Mouse (Mus musculus) left cerebral cortex, postnatal 10 days (tissue): ENCODE data around the gene Art4. TPM values are rescaled to one million over a fixed set of nuclear protein-coding genes. Genes with fewer than 3 reads are reported as not detected.
A peak's percentile ranks its signal among the peaks of the same experiment; 100 is the strongest.

Experiments used
- DNase-seq, 2 experiments: peaks; one replicate each; pipeline ENCODE4 v3.0.0; 2021 to 2022; ENCODE audit warnings: low spot score in 2 of 2, mixed read lengths in 1 of 2; ENCODE audit errors: extremely low spot score in 1 of 2
- intact Hi-C: fragments of 180-260 bp; cut with DNase I; formaldehyde crosslinking; loops from one replicate; pipeline ENCODE4 v1.15.1; 2025
- microRNA-seq: library from miRNA; unstranded; fragments of <30 nt; microRNA quantifications from one replicate; pipeline ENCODE4 v1.2.0, GENCODE M21; 2022
- total RNA-seq, 2 experiments: library from RNA; stranded (reverse); gene quantifications; 2 replicates each; pipeline ENCODE4 v1.2.3; 2021

Art4 gene
- total RNA-seq, 2 experiments from 2014 or later, result 0.14 TPM; not detected in 1

DNA sequence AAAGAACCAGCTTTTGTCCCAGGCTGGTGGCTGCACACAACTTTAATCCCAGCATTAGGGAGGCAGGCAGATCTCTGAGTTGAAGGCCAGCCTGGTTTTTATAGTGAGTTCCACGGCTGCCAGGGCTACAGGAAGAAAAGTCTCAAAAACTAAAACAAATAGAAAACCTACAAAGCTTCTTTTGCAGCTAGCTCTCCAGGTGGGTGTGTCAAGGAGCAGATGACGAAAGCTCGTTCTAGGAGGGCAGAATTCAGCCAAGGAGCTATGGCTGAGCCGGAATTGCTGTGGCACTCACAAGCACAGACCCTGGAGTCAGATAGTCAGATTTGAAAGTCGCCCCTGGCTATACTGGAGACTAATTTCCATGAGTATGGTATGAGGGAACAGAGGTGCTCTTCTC, 50.7 kb downstream of the Art4 start:
- no peak for DNase-seq
- intact Hi-C loops, result no loop called here

DNA sequence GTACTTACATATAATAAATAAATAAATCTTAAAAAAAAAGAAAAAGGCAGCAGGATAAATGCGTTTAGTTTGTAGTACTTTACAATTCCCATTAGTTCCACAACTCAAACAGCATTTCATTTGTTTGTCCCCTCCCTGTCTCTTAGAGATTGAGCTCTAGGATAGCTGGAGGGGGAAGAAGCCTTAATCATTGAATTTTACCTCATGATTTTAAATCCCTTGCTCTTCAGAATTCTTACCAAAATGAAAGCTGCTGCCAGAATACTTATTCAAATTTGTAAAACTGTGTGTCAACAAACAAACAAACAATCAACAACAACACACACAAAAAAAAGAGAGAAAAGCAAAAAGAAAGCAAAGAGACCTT, 52.1 kb downstream of the Art4 start:
- intact Hi-C loops, result no loop called here
- no peak for DNase-seq

DNA sequence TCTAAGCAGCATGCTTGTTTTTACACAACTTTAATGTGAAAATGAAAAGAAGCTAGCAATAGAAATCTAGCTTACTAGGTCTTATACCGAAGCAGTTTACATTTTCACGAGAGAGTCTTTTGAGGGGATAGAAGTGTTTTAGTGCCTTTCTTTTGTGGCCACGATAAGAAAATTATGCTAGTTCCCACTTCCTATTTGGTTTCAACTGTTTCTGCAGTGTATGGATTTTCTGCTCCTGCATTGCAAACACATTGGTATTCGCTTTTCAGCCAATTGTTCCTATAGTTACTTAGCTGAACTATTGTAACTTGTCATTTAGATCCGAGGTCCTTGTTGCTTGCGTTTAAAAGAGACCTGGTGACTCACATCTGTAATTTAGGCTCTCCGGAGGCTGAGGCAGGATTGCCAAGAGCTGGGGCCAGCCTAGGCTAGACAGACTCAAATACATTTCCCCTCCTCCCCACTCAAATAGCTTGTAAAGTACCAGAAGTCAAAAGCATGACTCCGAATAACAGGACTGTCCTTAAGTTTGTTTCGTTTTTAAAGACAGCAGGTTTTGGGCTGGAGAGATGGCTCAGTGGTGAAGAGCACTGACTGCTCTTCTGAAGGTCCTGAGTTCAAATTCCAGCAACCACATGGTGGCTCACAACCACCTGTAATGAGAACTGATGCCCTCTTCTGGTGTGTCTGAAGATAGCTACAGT, 52.7 kb downstream of the Art4 start:
- intact Hi-C loops, result no loop called here
- DNase-seq, result no peak

DNA sequence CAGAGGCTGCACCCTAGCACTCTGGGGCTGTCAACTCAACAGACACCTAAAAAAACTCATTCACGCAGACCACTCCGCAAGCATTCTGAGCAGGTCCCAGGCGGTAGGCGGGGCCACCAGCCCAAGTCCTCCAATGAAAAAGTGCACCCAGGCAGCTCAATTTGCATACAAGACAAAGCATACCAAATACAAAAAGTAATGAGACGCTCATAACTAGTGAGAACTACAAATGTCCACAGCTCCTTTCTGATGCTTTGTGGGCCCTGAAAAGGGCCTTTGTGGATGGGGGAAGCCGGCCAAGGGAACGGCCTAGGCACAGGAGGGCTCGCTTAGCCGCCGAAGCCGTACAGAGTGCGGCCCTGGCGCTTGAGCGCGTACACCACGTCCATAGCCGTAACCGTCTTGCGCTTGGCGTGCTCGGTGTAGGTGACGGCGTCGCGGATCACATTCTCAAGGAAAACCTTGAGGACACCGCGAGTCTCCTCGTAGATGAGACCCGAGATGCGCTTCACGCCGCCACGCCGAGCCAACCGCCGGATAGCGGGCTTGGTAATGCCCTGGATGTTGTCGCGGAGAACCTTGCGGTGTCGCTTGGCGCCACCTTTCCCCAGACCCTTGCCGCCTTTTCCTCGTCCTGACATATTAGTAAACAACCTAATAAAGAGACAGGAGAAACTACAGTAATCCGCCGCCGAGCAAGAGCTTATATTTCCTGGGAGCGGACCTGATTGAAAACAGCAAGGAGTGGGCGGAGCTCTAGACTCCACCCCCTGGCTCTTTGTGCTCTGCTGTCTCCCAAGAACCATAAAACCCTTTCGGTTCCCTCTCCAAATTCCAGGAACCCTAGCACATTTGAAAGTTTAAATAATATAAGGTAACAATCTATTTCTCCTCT, 53.5 kb downstream of the Art4 start, which contains the start of gene Hist4h4:
Hist4h4 (minus strand) TSS at position 677 of the 895 bp plus-strand sequence.
- intact Hi-C loops, result no loop called here
- peak; percentile 93 to 98 for DNase-seq

DNA sequence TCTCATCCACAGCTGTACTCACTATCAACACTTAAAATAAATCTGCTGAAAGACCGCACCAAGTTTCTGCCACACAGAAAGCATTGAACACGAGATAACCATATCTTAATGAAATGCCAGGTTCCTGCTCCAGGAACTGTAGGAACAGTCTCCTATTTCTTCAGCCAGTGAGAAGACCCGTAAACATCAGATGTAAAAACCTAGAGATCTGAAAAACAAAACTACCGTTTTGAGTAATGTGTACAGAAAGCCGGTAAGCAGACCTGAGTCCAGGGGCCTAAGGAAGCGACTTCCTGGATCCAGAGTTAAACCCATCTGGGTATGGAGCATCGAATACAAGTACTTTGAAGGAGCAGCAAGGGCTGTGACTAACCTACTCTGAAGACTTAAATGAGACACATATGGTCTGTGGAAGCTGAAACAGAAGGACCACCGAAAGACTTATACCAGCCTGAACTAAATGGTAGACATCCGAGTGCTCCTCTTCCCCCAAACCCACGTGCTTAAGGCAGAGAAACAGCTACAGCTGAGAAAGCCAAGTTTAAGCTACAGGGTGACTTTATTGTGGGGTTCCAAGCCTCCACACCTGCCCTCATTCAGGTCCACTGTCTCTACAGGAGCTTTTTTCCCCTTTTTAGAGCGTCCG, 54.3 kb downstream of the Art4 start:
- intact Hi-C loops, result no loop called here
- no peak for DNase-seq

DNA sequence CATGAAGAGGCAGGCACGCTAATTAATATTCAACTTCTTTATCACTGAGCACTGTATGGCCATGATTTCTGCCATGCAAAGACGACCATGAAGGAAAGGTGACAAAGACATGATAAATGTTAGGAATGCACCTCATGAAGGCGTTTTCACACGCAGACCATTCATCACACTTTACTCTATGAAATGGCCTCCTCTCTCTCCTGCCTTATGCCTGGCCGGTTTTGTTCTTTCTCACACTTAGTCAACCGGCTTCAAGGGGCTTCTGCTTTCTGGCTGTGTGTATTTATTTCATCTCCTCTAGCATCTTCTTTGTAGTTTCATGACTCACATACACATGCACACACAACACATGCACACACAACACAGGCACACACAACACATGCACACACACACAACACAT, 56.3 kb downstream of the Art4 start:
- intact Hi-C loops, result no loop called here
- no peak for DNase-seq

DNA sequence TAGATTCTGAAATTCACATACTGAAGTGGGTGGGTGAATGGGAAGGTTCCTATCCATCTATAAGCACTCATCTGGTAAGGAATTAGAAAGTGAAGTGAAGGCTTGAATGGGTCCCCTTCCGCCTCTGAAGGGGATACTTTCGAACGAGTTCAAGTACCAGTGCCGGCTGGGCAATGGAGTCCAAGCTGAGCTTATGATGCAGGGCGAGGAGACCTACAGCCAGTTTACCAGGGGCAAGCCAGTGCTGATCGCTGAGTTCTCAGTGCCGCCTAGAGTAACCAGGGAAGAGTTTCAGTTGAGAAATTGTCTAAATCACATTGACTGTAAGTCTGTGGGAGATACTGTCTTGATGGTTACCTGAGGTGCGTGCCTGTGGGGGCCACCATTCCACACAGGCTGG, 56.8 kb downstream of the Art4 start:
- intact Hi-C loops, result no loop called here

More for the DNA sequence above, 56.8 kb downstream of the Art4 start:
- DNase-seq, result no peak

Small RNA genes within 50 kb of the gene (microRNA-seq; reads per million reads assigned to microRNA genes)
- not detected for gene Gm44364

Other genes with a start within 250 kb of the Art4 start
- gene Plbd1, start 195.8 kb downstream of the Art4 start, total RNA-seq, result under 1 TPM in 1 of 2 experiments, not detected in 1; 0.34 TPM
- gene Gucy2c, start 76.0 kb downstream of the Art4 start, total RNA-seq, result under 1 TPM; 0.39 to 0.41 TPM
- 10 to 100 TPM in 1 of 2 experiments, 1 to 10 TPM in 1; 9.6 to 11.8 TPM for gene Hist4h4, start 53.3 kb downstream of the Art4 start, total RNA-seq
- 10 to 100 TPM; 45.5 to 48.8 TPM for gene H2afj, start 49.5 kb downstream of the Art4 start, total RNA-seq
- 1 to 10 TPM; 4.9 to 5.0 TPM for gene BC049715, start 30.1 kb downstream of the Art4 start, total RNA-seq
- 100 to 1,000 TPM; 123 to 124 TPM for gene Wbp11, start 29.5 kb downstream of the Art4 start, total RNA-seq
- gene Smco3, start 22.3 kb downstream of the Art4 start, total RNA-seq, result 1 to 10 TPM; 2.0 to 4.0 TPM
- gene Mgp, start 18.1 kb upstream of the Art4 start, total RNA-seq, result 10 to 100 TPM; 23.7 to 31.2 TPM
- gene Erp27, start 64.4 kb upstream of the Art4 start, total RNA-seq, result under 1 TPM in 1 of 2 experiments, not detected in 1; 0.69 TPM
- gene Pde6h, start 66.1 kb upstream of the Art4 start, total RNA-seq, result 1 to 10 TPM in 1 of 2 experiments, under 1 TPM in 1; 0.18 to 1.2 TPM
- 10 to 100 TPM; 24.0 to 30.7 TPM for gene Arhgdib, start 84.2 kb upstream of the Art4 start, total RNA-seq